Mouse (Mus musculus) limb, embryonic 15.5 days (tissue): ENCODE measurements at regions not wholly inside any gene's neighbourhood (a gene's known extent, or its start where the extent isn't known, plus 50 kb on each side); places are given as distances from the start of the nearest gene placed in this dataset.

Experiments used
- ATAC-seq: fragments of 200-750 bp; cut with Nextera tagmentation; 2 replicates; pipeline ENCODE4 v1.8.0; 2017; ENCODE audit warnings: low read depth, moderate TSS enrichment; ENCODE audit not compliant: insufficient number of reproducible peaks, low FRiP score, low TSS enrichment
- H3K27ac ChIP-seq: fragments of 300-500 bp; sonication (generic); 2 replicates; pipeline ENCODE4 v1.5.1; 2015; ENCODE audit warnings: moderate library complexity, mild to moderate bottlenecking, inconsistent platforms
- H3K27me3 ChIP-seq: fragments of 300-500 bp; sonication (generic); 2 replicates; pipeline ENCODE4 v1.6.1; 2015; ENCODE audit warnings: inconsistent platforms
- H3K36me3 ChIP-seq: fragments of 300-500 bp; sonication (generic); 2 replicates; pipeline ENCODE4 v1.6.1; 2015; ENCODE audit warnings: inconsistent platforms
- H3K4me1 ChIP-seq: fragments of 300-500 bp; sonication (generic); 2 replicates; pipeline ENCODE4 v1.6.1; 2015; ENCODE audit warnings: inconsistent platforms
- H3K4me2 ChIP-seq: fragments of 300-500 bp; sonication (generic); 2 replicates; pipeline ENCODE4 v1.6.1; 2015; ENCODE audit warnings: mild to moderate bottlenecking, inconsistent platforms
- H3K4me3 ChIP-seq: fragments of 300-500 bp; sonication (generic); 2 replicates; pipeline ENCODE4 v1.5.1; 2015; ENCODE audit warnings: mild to moderate bottlenecking, inconsistent platforms
- H3K9ac ChIP-seq: fragments of 300-500 bp; sonication (generic); 2 replicates; pipeline ENCODE4 v1.6.1; 2015; ENCODE audit warnings: inconsistent platforms
- H3K9me3 ChIP-seq: fragments of 300-500 bp; sonication (generic); 2 replicates; pipeline ENCODE4 v1.6.1; 2016; ENCODE audit warnings: inconsistent platforms
- WGBS: fragments of 180-500 bp; shearing (Covaris S2); methylation state at CpG from one replicate; pipeline ENCODE4 v1.1.7; 2015; 5-methylcytosine and 5-hydroxymethylcytosine counted together

DNA sequence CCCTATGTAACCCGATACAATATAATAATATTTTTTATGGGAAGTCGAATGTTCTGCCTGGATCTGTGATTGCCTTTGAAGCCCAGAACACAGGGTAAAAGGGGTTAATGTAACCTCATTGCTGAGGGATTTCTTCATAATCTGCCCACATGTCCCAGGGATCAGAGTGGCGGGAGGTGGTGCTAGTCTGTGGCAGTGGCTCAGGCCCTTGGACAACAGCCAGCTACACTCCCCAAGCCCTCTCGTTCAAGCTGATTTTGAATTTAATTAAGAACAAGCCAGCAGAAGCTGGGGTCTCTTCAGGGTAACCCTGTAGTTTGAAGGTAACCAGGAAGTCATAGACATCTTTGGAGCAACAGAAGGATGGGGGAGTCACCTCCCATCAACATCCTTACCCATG, 171.5 kb downstream of the Sox9 start:
- H3K4me3 ChIP-seq = no peak overlapping the region
- H3K27ac ChIP-seq = no peak overlapping the region
- peaks cover 5% of the 10 kb centered on the region; the same call in 1 of the 2 replicates for H3K4me1 ChIP-seq
- H3K4me2 ChIP-seq = no peak overlapping the region
- H3K9me3 ChIP-seq = no peaks in the 10 kb centered on the region
- WGBS = 29% methylated on average over 4 of the region's 4 CpGs
- no peak overlapping the region for H3K9ac ChIP-seq
- H3K27me3 ChIP-seq = 0 out of 2 replicates have a peak, but pooled peaks cover 3% of the 10 kb centered on the region
- no peak for ATAC-seq
- no peaks in the 10 kb centered on the region for H3K36me3 ChIP-seq

DNA sequence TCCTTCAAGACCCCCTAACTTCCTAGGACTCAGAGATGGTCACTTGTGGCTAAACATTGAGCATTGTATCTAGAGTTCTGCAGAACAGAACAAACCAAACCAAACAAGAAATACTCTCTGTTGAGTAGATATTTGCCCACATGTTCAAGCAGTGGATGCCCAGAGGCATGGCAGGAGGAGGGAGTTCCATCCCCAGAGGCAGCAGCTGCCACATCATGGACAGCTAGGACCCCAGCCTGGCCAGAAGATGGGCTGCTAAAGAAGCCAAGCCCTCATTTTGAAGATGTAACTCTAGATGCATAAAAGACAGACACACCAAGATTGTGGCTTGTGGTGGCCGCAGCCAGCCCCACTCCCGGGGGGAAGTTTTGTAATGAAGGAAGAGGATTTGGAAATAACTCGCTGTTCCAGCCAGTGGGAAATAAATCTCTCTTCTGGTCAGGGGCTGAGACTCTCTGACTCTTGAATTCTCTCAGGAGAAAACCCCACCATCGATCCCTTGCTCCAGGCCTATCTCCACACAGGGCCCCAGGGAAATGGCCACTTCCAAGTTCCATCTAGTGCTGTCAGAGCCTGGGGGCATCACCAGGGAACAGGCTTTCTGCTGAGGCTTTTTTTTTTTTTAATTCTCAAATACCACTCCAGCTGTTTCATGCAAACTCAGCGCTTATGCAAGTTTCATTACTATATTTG, 174.9 kb downstream of the Sox9 start:
- no peaks in the 10 kb centered on the region for H3K9me3 ChIP-seq
- peaks cover 5% of the 10 kb centered on the region; the same call in 1 of the 2 replicates for H3K4me1 ChIP-seq
- WGBS = 58% methylated on average over 5 of the region's 5 CpGs
- H3K4me2 ChIP-seq = no peak overlapping the region
- 0 out of 2 replicates have a peak, but pooled peaks cover 3% of the 10 kb centered on the region for H3K27me3 ChIP-seq
- H3K4me3 ChIP-seq = no peak overlapping the region
- no peak for ATAC-seq
- no peaks in the 10 kb centered on the region for H3K36me3 ChIP-seq
- no peak overlapping the region for H3K27ac ChIP-seq
- H3K9ac ChIP-seq = no peak overlapping the region

DNA sequence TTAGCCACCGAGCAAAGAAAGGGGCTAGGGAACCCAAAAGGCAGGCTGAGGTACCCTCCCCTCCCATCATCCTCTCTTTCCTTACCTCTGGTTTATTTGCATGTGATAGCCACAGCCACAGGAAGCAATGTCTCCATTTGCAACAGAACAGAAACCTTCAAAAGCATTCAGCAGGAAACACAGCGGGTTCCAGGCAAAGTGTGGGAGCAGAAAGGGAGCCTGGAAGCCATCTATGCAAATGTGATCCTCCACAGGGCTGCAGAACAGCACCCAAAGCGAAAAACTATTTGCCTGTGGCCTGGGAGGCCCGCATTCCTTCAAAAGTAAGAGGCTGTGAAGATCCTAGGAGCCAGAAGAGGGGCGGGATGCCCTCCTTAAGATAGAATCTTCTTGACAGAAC, 177.6 kb downstream of the Sox9 start:
- Histone ChIP-seq H3K9ac (no peak overlapping the region), H3K4me3 (no peak overlapping the region), H3K27ac (no peak overlapping the region), H3K36me3 (no peaks in the 10 kb centered on the region), H3K4me1 (no peaks in the 10 kb centered on the region; the same call in 1 of the 2 replicates), H3K4me2 (no peak overlapping the region), H3K27me3 (0 out of 2 replicates have a peak, but pooled peaks cover 3% of the 10 kb centered on the region), H3K9me3 (no peaks in the 10 kb centered on the region)
- WGBS = 11% methylated on average over 5 of the region's 5 CpGs
- ATAC-seq = no peak

DNA sequence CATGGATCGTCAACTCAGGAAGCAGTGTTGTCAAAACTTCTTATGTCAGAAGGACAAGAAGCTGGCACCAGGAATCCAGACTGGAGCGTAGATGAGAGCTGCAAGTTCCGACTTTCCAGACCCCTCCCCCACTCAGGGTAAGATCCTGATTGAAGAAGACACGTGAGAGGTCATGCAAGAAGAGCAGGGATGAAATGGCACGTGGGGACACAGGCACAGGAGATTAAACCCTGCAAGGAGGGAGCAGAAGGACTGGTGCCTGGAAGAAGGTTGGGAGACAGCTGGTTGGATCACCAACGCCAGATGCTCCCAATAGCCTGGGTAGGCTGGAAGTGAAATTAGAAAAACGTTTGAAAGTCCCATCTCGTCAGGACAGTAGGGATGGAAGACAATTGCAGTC, 191.3 kb downstream of the Sox9 start:
- Histone ChIP-seq H3K4me3 (no peak overlapping the region), H3K36me3 (no peaks in the 10 kb centered on the region), H3K4me1 (peaks cover 18% of the 10 kb centered on the region), H3K9me3 (no peaks in the 10 kb centered on the region), H3K4me2 (no peak overlapping the region), H3K9ac (no peak overlapping the region), H3K27me3 (no peaks in the 10 kb centered on the region), H3K27ac (no peak overlapping the region)
- 65% methylated on average over 8 of the region's 8 CpGs for WGBS
- no peak for ATAC-seq

DNA sequence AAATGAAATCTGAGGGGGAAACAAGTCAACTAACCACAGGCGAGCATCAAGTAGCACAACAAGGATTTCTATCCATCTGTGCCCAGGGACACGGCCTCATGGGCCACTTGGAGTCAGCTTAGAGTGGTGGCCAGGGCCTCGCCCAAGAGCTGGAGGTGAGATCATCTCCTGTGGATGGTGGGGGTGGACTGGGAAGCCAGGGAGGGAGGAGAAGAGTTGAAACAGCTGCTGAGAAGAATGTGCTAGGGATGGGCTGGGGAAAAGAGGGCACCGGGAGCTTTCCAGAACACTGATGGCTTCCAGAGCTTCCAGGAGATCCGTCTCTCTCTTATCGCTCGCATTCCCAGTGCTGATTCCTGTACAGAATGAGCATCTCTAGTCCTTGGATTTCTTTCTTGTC, 192.9 kb downstream of the Sox9 start:
- H3K4me3 ChIP-seq = no peak overlapping the region
- H3K36me3 ChIP-seq = no peaks in the 10 kb centered on the region
- 78% methylated on average over 7 of the region's 7 CpGs for WGBS
- peaks cover 25% of the 10 kb centered on the region for H3K4me1 ChIP-seq
- no peaks in the 10 kb centered on the region for H3K9me3 ChIP-seq
- H3K27ac ChIP-seq = no peak overlapping the region
- H3K9ac ChIP-seq = no peak overlapping the region
- no peaks in the 10 kb centered on the region for H3K27me3 ChIP-seq
- no peak overlapping the region for H3K4me2 ChIP-seq
- ATAC-seq = no peak

DNA sequence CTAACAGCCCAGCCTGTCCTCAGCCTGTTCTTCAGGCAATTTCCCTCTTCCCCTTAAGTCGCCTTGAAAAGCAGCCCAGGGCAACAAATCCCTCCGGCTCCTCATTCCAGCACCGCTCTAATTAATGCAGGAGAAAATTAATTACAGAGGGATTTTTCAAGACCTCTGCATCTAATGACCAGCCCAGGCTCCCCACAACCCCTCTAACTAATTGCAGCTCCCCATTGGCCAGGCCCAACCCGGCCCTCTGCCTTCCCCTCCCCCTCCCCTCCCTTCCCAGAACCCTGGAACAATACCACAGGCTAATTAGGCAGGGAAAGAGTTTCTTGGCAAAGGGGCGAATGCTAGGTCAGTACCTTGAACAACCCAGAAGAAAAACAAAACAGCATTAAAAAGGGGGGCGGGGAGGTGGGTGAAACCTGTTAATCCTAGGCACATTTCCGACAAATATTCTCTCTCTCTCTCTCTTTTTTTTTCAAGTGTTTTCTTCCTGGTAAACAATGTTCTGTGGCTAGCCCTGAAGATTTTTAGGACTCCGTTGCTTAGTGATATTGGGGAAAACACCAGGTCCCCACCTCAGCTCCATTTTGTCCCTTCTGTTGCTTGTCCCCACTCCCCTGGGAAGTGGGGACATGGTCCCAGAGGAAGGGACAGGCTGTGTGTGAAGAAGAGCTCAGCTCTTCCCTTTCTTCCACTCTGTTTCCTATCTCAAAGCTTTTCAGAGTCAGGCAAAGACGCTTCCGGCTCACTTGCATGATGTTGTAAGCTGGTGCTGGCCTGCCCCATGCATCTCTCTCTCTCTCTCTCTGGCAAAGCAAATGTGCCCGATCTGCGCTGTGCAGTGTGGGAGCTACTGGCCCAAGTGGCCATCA, 195.1 kb downstream of the Sox9 start:
- Histone ChIP-seq H3K9me3 (no peaks in the 10 kb centered on the region), H3K4me3 (no peak overlapping the region), H3K4me1 (peaks cover 25% of the 10 kb centered on the region), H3K4me2 (no peak overlapping the region), H3K9ac (no peak overlapping the region), H3K27me3 (no peaks in the 10 kb centered on the region), H3K27ac (no peak overlapping the region), H3K36me3 (no peaks in the 10 kb centered on the region)
- WGBS = 19% methylated on average over 12 of the region's 12 CpGs
- no peak for ATAC-seq

DNA sequence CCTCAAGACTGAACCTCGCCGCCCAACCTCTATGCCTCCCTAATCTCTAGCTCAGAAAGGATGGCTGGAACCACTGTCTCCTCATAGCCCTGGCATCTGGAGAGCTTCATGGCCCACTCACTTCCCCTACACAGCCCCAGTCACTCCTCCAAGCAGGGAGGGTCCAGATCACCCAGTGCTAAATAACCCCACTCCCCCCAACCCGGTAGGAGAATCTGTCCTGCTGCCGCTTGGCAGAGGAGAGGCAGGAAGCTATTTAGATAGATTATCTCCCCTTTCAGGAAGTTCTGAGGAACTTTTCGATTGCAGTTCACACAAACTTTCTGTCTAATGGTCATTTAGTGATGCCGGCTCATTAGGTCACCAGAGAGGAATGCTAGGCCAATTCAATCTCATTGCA, 196.9 kb downstream of the Sox9 start:
- Histone ChIP-seq H3K9me3 (no peaks in the 10 kb centered on the region), H3K4me2 (no peak overlapping the region), H3K9ac (no peak overlapping the region), H3K36me3 (no peaks in the 10 kb centered on the region), H3K4me1 (peaks cover 35% of the 10 kb centered on the region), H3K4me3 (no peak overlapping the region), H3K27me3 (no peaks in the 10 kb centered on the region), H3K27ac (no peak overlapping the region)
- WGBS = 41% methylated on average over 6 of the region's 6 CpGs
- no peak for ATAC-seq

DNA sequence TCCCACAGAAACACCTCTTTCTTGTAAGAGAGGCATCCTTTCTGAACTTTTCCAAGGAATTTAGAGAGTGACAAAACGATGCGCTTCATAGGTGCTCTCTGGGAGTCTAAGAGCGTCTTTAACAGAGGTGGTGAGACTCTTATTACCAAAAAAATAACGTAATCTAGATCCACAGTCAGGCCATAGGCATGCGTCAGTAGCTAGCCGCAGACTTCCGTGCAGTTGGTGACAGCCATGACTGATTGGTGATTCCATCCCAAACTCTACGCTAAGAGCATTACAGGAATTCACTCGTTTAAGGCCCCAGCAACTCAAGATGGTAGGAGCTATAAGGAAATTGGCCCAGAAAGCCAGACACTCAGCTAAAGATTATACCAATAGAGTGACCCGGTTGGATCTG, 197.4 kb downstream of the Sox9 start:
- no peak overlapping the region for H3K27ac ChIP-seq
- no peaks in the 10 kb centered on the region for H3K36me3 ChIP-seq
- no peaks in the 10 kb centered on the region for H3K9me3 ChIP-seq
- H3K4me2 ChIP-seq = no peak overlapping the region
- H3K9ac ChIP-seq = no peak overlapping the region
- no peak for ATAC-seq
- no peak overlapping the region for H3K4me3 ChIP-seq
- 71% methylated on average over 10 of the region's 10 CpGs for WGBS
- peaks cover 35% of the 10 kb centered on the region for H3K4me1 ChIP-seq
- no peaks in the 10 kb centered on the region for H3K27me3 ChIP-seq

DNA sequence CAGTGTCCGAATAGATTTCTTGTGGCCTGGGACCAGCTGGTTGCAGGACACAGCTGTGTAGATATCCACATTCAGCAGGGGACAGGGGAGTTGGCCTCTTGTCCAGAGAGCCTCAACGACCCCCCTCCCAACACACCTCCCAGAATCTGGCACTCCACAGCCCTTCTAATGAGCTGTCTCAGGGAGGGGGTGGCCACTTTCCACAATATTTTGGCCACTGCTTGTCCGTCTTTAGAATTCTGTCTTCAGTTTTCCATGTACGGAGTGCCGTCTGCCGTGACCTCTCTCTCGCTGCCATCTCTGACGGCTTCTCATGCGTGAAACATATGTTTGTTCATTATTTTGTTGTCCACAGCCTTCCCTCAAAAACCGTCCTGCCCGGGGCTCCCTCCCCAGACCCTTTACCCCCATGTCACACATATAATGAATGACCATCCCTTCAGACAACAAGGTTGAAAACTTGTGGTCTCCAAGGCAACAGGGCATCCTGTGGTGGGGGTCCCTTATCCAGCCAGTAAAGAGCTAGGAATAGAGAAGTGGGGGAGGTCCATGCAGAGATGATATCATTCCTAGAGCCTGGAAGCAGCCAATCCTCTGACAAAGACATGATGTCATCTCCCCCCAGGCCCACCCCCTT, 200.3 kb downstream of the Sox9 start:
- 64% methylated on average over 11 of the region's 11 CpGs for WGBS
- H3K4me2 ChIP-seq = no peak overlapping the region
- peaks cover 44% of the 10 kb centered on the region for H3K4me1 ChIP-seq
- no peak overlapping the region for H3K27ac ChIP-seq
- no peaks in the 10 kb centered on the region for H3K36me3 ChIP-seq
- H3K9me3 ChIP-seq = no peaks in the 10 kb centered on the region
- H3K4me3 ChIP-seq = no peak overlapping the region
- no peak for ATAC-seq
- H3K9ac ChIP-seq = no peak overlapping the region
- no peaks in the 10 kb centered on the region for H3K27me3 ChIP-seq

DNA sequence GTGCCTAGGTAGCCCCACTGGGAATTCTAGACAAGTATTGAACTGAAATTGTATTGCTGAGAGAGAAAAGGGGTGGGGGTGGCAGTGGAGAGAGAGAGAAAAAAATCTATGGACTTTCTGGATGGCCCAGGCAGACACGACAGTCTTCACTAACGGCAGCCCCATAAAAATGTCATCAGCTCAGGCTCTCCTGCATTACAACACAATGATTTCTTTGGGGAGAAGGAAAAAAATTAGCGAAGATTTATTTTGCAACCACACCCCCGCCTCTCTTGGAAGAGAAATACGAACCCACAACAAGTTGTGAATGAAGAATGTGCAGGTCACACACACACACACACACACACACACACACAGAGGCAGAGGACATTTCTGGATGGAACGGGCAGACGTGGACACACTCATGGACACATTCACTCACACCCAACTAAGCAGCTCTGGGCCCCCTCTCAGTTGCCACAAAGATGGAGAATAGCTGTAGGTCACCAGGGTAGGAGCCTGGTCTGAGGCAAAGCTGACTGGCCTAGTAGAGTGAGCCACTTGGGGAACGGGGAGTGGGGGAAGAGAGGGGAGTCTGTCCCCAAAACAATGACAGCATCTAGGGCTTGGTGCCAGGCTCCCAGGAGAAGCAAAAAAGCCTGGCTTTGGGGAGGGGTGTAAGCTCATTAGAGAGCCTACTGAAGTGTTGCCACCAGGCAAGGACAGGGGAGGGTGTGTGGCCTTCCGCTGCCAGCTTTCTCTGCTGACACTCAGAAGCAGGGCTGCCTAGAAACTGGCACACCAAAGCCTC, 201.0 kb downstream of the Sox9 start:
- no peaks in the 10 kb centered on the region for H3K9me3 ChIP-seq
- H3K4me3 ChIP-seq = no peak overlapping the region
- no peak for ATAC-seq
- no peak overlapping the region for H3K27ac ChIP-seq
- H3K36me3 ChIP-seq = no peaks in the 10 kb centered on the region
- H3K9ac ChIP-seq = no peak overlapping the region
- H3K4me1 ChIP-seq = peaks cover 44% of the 10 kb centered on the region
- WGBS = 43% methylated on average over 9 of the region's 9 CpGs
- no peaks in the 10 kb centered on the region for H3K27me3 ChIP-seq
- no peak overlapping the region for H3K4me2 ChIP-seq

DNA sequence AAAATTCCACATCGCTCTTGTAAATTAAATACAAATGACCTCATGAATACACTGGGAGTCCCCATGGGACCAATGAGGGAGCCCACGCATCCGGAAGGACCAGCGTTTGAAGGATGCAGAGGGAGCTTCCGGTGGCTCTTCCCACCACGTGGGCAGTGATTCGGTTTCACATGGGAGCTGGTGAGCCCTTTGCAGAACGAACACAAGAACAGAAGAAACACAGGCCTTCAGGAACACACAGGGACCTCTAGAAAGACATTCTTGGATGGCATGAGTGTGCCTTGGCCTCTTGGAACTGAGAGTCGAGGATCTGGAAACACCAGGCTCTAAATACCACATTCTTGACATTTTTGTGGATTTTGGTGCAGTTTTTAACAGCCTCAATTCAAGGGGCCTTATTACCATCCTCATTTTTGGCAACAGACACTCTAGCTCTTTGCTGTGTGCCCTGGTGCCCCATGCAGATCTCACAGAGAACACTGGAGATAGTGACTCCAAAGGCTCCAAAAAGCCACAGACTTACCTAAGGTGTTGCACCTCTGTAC, 204.1 kb downstream of the Sox9 start:
- H3K4me1 ChIP-seq = peaks cover 61% of the 10 kb centered on the region
- no peak overlapping the region for H3K27ac ChIP-seq
- no peak overlapping the region for H3K4me3 ChIP-seq
- H3K9me3 ChIP-seq = no peaks in the 10 kb centered on the region
- H3K36me3 ChIP-seq = no peaks in the 10 kb centered on the region
- ATAC-seq = no peak
- H3K27me3 ChIP-seq = 0 out of 2 replicates have a peak, but pooled peaks cover 3% of the 10 kb centered on the region
- no peak overlapping the region for H3K9ac ChIP-seq
- H3K4me2 ChIP-seq = no peak overlapping the region
- WGBS = 61% methylated on average over 9 of the region's 9 CpGs
